Mouse (Mus musculus) ES-Bruce4 (cell line): ENCODE results near the gene Col26a1. TPM values are rescaled to one million over a fixed set of nuclear protein-coding genes. Genes with fewer than 3 reads are reported as not detected.

Source experiments
- H3K27ac ChIP-seq: 2 replicates; pipeline ENCODE4 v1.5.1; 2012; ENCODE audit warnings: low read length, inconsistent platforms; ENCODE audit not compliant: insufficient read depth
- H3K27me3 ChIP-seq: 2 replicates; pipeline ENCODE4 v1.6.1; 2012; ENCODE audit warnings: mild to moderate bottlenecking, low read length, inconsistent platforms; ENCODE audit not compliant: control insufficient read depth, poor library complexity, insufficient read depth, severe bottlenecking
- H3K36me3 ChIP-seq: 2 replicates; pipeline ENCODE4 v1.6.1; 2012; ENCODE audit warnings: inconsistent platforms, mild to moderate bottlenecking, low read length, moderate library complexity; ENCODE audit not compliant: control insufficient read depth, poor library complexity, insufficient read depth, severe bottlenecking
- H3K4me1 ChIP-seq: one replicate; pipeline ENCODE4 v1.8.1; 2011; ENCODE audit warnings: low read length; ENCODE audit not compliant: control insufficient read depth, insufficient read depth
- H3K4me3 ChIP-seq: 2 replicates; pipeline ENCODE4 v1.5.1; 2011; ENCODE audit warnings: low read depth, mild to moderate bottlenecking, low read length
- H3K9ac ChIP-seq: 2 replicates; pipeline ENCODE4 v1.6.1; 2012; ENCODE audit warnings: low read depth, mild to moderate bottlenecking, inconsistent platforms; ENCODE audit not compliant: poor library complexity, severe bottlenecking
- H3K9me3 ChIP-seq: replicated peaks from 2 replicates; pipeline ENCODE4 v1.6.1; 2012; ENCODE audit warnings: mild to moderate bottlenecking, low read length, inconsistent platforms; ENCODE audit not compliant: control insufficient read depth, poor library complexity, insufficient read depth, severe bottlenecking
- CTCF ChIP-seq: IDR thresholded peaks from one replicate; pipeline ENCODE4 v1.8.1; 2011; ENCODE audit warnings: low read depth, low read length
- EP300 ChIP-seq: IDR thresholded peaks from 2 replicates; pipeline ENCODE4 v1.6.1; 2011; ENCODE audit warnings: low read depth, low read length; ENCODE audit not compliant: insufficient read depth
- POLR2A ChIP-seq: IDR thresholded peaks from one replicate; pipeline ENCODE4 v1.8.1; 2011; ENCODE audit warnings: low read length; ENCODE audit not compliant: insufficient read depth
- polyA plus RNA-seq: library from polyadenylated mRNA; stranded (reverse); fragments of >200 nt; gene quantifications from 2 replicates; pipeline ENCODE4 v1.2.4, GENCODE M21; 2011; ENCODE audit warnings: low read depth; ENCODE audit not compliant: missing spikeins, insufficient read depth, insufficient read length

Gene Col26a1
- polyA plus RNA-seq, 1 experiment = 2.2 TPM

DNA sequence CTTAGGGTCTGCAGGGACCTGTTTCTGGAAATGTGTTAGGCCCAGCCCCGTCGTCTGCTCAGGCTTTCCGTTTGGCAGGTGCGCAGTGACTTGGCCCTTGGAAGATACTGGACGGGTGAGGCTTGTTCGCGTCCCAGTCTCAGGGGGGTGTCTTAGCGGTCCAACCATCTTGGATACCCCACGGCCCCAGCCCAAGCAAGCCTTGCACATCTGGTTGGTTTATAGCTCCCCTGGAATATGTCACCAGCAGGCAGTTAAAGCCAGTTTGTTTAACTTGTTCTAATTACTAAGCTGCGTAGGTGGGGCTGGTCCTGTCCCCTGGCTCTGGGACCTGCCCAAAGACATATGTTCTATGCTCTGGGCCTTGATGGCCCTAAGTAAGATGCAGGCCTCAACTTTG is 111.9 kb downstream of the Col26a1 start:
- H3K27me3 ChIP-seq = no peaks in the 10 kb centered on the region
- TF ChIP-seq POLR2A (no peak), EP300 (no peak)
- no peak overlapping the region for H3K9ac ChIP-seq
- peaks cover 9% of the 10 kb centered on the region for H3K4me1 ChIP-seq
- H3K27ac ChIP-seq = no peak overlapping the region
- H3K4me3 ChIP-seq = no peak overlapping the region
- H3K36me3 ChIP-seq = no peaks in the 10 kb centered on the region
- 0 out of 2 replicates have a peak, but pooled peaks cover 5% of the 10 kb centered on the region for H3K9me3 ChIP-seq

DNA sequence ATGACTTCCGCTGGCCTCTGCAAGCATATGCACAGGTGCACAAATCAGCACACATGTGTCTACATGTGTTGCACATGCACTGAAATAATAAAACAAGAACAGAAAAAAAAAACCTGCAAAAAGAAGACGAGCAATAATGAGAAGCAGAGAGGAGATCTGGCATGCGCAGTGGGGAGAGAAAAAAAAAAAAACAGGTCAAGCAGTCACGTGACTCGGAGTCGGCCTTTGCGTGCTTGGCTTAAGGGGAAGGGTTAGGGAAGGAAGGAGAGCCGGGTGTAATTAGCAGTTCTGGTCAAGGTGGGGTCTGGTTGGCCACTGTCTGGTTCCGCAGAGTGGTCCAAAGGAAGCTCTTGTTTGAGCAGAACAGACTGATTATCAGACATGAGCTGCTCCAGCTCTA is 115.7 kb downstream of the Col26a1 start:
- no peaks in the 10 kb centered on the region for H3K27me3 ChIP-seq
- H3K4me3 ChIP-seq = no peak overlapping the region
- no peaks in the 10 kb centered on the region for H3K36me3 ChIP-seq
- peaks cover 11% of the 10 kb centered on the region for H3K4me1 ChIP-seq
- no peaks in the 10 kb centered on the region for H3K9me3 ChIP-seq
- TF ChIP-seq CTCF (no peak), EP300 (no peak), POLR2A (no peak)
- no peak overlapping the region for H3K9ac ChIP-seq
- H3K27ac ChIP-seq = no peak overlapping the region

DNA sequence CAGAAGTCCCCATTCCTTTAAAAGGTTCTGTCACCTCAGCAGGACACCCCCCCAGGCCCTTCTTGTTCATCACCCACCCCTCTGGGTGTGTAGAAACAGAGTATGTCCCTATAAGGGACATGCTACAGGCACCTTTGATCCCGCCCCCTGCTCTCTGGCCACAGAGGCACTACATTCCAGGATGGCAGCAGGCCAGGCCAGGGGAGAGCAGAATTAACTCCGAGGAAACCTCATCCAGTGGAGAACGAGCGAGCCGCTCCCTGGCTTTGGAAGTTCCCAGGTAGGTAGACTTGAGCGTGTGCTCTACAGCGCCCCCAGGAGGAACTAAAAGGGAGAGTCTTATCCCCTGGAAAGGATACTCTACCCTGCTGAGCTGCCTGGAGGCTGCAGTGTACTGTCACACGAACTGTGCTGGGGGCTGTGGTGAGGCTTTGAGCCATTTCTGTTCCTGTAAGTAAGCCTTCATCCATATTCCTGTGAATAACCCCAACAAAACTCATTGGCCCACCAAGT is 118.8 kb downstream of the Col26a1 start:
- H3K9me3 ChIP-seq = no peaks in the 10 kb centered on the region
- no peak for TF ChIP-seq EP300
- no peak for TF ChIP-seq POLR2A
- TF ChIP-seq CTCF = peak; percentile 59
- H3K4me3 ChIP-seq = no peak overlapping the region
- H3K36me3 ChIP-seq = no peaks in the 10 kb centered on the region
- H3K9ac ChIP-seq = no peak overlapping the region
- H3K27ac ChIP-seq = no peak overlapping the region
- H3K4me1 ChIP-seq = peaks cover 4% of the 10 kb centered on the region
- no peaks in the 10 kb centered on the region for H3K27me3 ChIP-seq

DNA sequence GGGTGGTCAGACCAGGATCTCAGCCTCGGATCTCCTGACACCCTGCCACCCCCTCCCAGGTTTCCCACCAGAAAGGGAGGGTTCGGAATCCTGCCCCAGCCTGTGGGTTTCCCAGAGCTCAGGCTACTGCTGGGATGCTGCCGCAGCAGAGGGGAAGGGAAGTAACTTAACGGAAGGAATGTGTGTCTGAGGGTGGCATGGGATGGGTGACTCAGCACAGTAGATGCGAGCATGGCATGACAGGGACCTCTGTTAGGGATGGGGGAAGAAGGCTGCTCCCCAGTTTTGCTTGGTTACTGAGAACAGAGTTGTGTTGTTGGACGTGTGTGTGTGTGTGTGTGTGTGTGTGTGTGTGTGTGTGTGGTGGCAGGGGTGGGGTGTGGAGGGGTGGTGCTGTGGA is 122.7 kb downstream of the Col26a1 start:
- Histone ChIP-seq H3K4me1 (no peaks in the 10 kb centered on the region), H3K27me3 (no peaks in the 10 kb centered on the region), H3K9me3 (no peaks in the 10 kb centered on the region), H3K36me3 (no peaks in the 10 kb centered on the region), H3K9ac (no peak overlapping the region), H3K27ac (no peak overlapping the region), H3K4me3 (no peak overlapping the region)
- TF ChIP-seq EP300 (no peak), POLR2A (no peak), CTCF (no peak)

DNA sequence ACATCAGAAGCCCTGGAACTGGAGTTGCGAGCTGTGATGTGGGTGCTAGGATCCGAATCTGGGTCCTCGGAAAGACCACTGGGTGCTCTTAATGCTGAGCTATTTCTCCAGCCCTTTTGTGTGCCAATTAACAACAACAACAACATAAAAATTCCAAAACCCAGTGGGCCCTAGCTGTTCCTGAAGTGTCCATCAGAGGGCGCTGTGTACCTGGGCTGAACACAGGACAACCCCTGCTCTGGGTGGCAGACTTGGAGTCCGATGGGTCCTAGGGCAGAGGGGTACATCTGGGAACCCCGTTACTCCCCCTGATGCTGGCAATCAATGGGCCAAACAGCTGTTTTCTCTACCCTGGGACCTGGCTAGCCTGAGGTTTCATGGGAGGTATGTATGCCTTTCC is 123.2 kb downstream of the Col26a1 start:
- Histone ChIP-seq H3K4me3 (no peak overlapping the region), H3K9me3 (no peaks in the 10 kb centered on the region), H3K9ac (no peak overlapping the region), H3K36me3 (no peaks in the 10 kb centered on the region), H3K27me3 (no peaks in the 10 kb centered on the region), H3K4me1 (no peaks in the 10 kb centered on the region), H3K27ac (no peak overlapping the region)
- peak; percentile 96 for TF ChIP-seq CTCF
- no peak for TF ChIP-seq POLR2A

- Histone ChIP-seq H3K36me3 (no peaks in the 10 kb centered on the region), H3K9ac (no peak overlapping the region)
- TF ChIP-seq CTCF = peak; percentile 93
- TF ChIP-seq EP300 = no peak
Observed at GRCm38 (mm10) chr5:136755696-136756095, 127.3 kb downstream of the Col26a1 start.

More at GRCm38 (mm10) chr5:136755696-136756095, 127.3 kb downstream of the Col26a1 start:
- H3K27me3 ChIP-seq = no peaks in the 10 kb centered on the region
- H3K4me3 ChIP-seq = no peak overlapping the region
- no peak overlapping the region for H3K27ac ChIP-seq
- H3K4me1 ChIP-seq = peaks cover 3% of the 10 kb centered on the region
- no peaks in the 10 kb centered on the region for H3K9me3 ChIP-seq
